ENCODE assay signal across 8 mouse cellular contexts in the genomic region with DNA sequence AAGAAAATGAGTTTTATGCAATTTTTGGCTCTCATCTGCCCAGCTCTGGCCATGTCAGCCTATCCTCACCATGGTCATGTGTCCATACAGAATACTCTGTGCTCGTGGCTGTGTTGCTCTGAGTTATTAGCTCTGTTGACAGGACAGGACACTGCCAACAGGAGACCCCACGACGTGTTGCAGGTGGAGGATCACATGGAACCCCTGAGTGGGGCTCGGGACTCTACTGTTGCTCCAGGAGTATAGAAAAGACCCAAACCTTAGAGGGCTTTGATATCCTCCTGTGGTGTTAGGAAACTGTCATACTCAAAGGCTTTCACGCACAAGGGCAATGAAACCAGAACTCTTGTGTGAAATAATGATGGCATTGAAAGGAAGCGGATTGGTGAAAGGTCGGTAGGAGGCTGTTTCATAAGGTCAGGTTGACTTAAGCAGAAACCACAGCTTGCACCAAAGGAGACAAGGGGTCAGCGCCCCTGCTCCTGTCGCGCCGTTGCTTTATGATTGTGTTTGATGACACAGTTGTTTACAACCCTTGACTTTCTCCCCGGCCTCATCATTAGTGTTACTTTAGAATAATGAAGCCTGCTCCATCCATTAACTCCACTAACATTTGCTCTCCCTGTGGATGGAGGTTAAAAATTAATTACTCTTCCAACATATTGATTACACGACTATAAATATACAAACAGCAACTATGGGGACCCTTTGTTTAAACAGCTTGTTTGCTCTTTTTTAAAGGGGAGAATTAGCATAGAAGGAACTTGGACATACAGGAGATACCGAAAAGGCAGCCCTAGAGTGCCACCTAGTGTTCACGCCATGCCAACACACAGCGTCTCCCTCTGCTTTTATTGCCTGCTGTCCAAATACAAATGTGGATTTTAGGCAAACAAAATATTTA. TPM values are rescaled to one million over a fixed set of nuclear protein-coding genes. Genes with fewer than 3 reads are reported as not detected.
DNase-seq lines count a peak whose midpoint lies in the region; ATAC-seq and TF ChIP-seq lines count a peak whose summit lies in the region.

No protein-coding gene starts in this region.

- no peak overlapping the region for H3K27ac ChIP-seq in forebrain, postnatal 0 days (ENCODE audit: low read depth, low read length)
- no peak overlapping the region for H3K27ac ChIP-seq in hindbrain, postnatal 0 days

- no peaks in the 10 kb centered on the region for H3K27me3 ChIP-seq in forebrain, postnatal 0 days (ENCODE audit: insufficient read depth, low read length)
- H3K27me3 ChIP-seq in hindbrain, postnatal 0 days (ENCODE audit: insufficient read depth, low read length): no peaks in the 10 kb centered on the region

- peak; percentile 94 for TF ChIP-seq CTCF in forebrain, postnatal 0 days (IDR thresholded peaks at IDR 0.05; ENCODE audit: low read depth)
- TF ChIP-seq CTCF in hindbrain, postnatal 0 days (IDR thresholded peaks at IDR 0.05; ENCODE audit: low read depth): peak; percentile 93

- WGBS in forebrain, postnatal 0 days: 28% methylated on average over 16 of the region's 16 CpGs
- 33% methylated on average over 16 of the region's 16 CpGs for WGBS in hindbrain, postnatal 0 days

- no peaks in the 10 kb centered on the region for H3K36me3 ChIP-seq in forebrain, postnatal 0 days (ENCODE audit: insufficient read depth)
- no peaks in the 10 kb centered on the region for H3K36me3 ChIP-seq in hindbrain, postnatal 0 days (ENCODE audit: insufficient read depth, low read length)

- no peak overlapping the region for H3K4me3 ChIP-seq in forebrain, postnatal 0 days (ENCODE audit: low read depth, low read length)
- no peak overlapping the region for H3K4me3 ChIP-seq in hindbrain, postnatal 0 days (ENCODE audit: low read length)

- no peaks in the 10 kb centered on the region for H3K9me3 ChIP-seq in forebrain, postnatal 0 days (ENCODE audit: low read length)
- peaks cover 7% of the 10 kb centered on the region; the same call in 1 of the 2 replicates for H3K9me3 ChIP-seq in hindbrain, postnatal 0 days (ENCODE audit: low read length)

- DNase-seq in Muller cell, postnatal 12 days (ENCODE audit: inconsistent ontology term): peak; percentile 67
- peak; percentile 70 to 73 for DNase-seq in cerebellum, adult 18-20 months
- DNase-seq in forebrain, postnatal 0 days: peak; percentile 87
- peak; percentile 86 for DNase-seq in hindbrain, postnatal 0 days (ENCODE audit: low spot score)
- peak; percentile 77 to 78 for DNase-seq in left cerebral cortex, adult 18-20 months (ENCODE audit: low spot score in 2 of 2)
- DNase-seq in lung, postnatal 4 days: peak; percentile 73 to 86
- DNase-seq in right cerebral cortex, adult 18-20 months: peak; percentile 64
- DNase-seq in urinary bladder, adult 18-20 months (ENCODE audit: low spot score in 2 of 2): peak; percentile 45 to 68

- H3K9ac ChIP-seq in forebrain, postnatal 0 days: no peak overlapping the region
- no peak overlapping the region for H3K9ac ChIP-seq in hindbrain, postnatal 0 days (replicated peaks; ENCODE audit: low read length)

- H3K4me1 ChIP-seq in forebrain, postnatal 0 days (ENCODE audit: insufficient read depth): no peaks in the 10 kb centered on the region
- no peaks in the 10 kb centered on the region for H3K4me1 ChIP-seq in hindbrain, postnatal 0 days (ENCODE audit: insufficient read depth, low read length)

- peak overlapping the region; percentile 17; the same call in 1 of the 2 replicates for H3K4me2 ChIP-seq in forebrain, postnatal 0 days (ENCODE audit: low read depth)
- peak overlapping the region; percentile 14 for H3K4me2 ChIP-seq in hindbrain, postnatal 0 days (ENCODE audit: low read depth, low read length)

- peak; percentile 89 for ATAC-seq in forebrain, postnatal 0 days
- ATAC-seq in hindbrain, postnatal 0 days: peak; percentile 89

RNA-seq across cellular contexts. Expression of gene Capza2, which starts 46.7 kb away (rescaled TPM):
- 204 and 233 TPM in 2 replicates for total RNA-seq in forebrain, postnatal 0 days (2014; rRNA removed)
- polyA plus RNA-seq in forebrain, postnatal 0 days (2015; fragmentation: Nextera tagmentation; extraction: Ambion mirVana): 268 and 280 TPM in 2 replicates
- total RNA-seq in hindbrain, postnatal 0 days (2014; rRNA removed): 102 and 115 TPM in 2 replicates
- 241 and 256 TPM in 2 replicates for polyA plus RNA-seq in hindbrain, postnatal 0 days (2015; fragmentation: Nextera tagmentation; extraction: Ambion mirVana)
- total RNA-seq in left cerebral cortex, adult 18-20 months (2021): 100 to 1,000 TPM; 225 to 230 TPM
